Mouse (Mus musculus) limb, embryonic 12.5 days (tissue): ENCODE results near the gene E2f6. TPM values are rescaled to one million over a fixed set of nuclear protein-coding genes. Genes with fewer than 3 reads are reported as not detected.

Experiments
- ATAC-seq: fragments of 200-750 bp; cut with Nextera tagmentation; 2 replicates; pipeline ENCODE4 v1.8.0; 2017; ENCODE audit warnings: low read depth, moderate TSS enrichment; ENCODE audit not compliant: insufficient number of reproducible peaks, insufficient read depth, low FRiP score, low TSS enrichment
- H3K27ac ChIP-seq: fragments of 300-500 bp; sonication (generic); 2 replicates; pipeline ENCODE4 v1.5.1; 2016; ENCODE audit warnings: mild to moderate bottlenecking, moderate library complexity
- H3K27me3 ChIP-seq: fragments of 300-500 bp; sonication (generic); 2 replicates; pipeline ENCODE4 v1.6.1; 2016; ENCODE audit warnings: mild to moderate bottlenecking, moderate library complexity
- H3K36me3 ChIP-seq: fragments of 300-500 bp; sonication (generic); 2 replicates; pipeline ENCODE4 v1.6.1; 2016; ENCODE audit warnings: mild to moderate bottlenecking, moderate library complexity
- H3K4me1 ChIP-seq: fragments of 300-500 bp; sonication (generic); replicated peaks from 2 replicates; pipeline ENCODE4 v1.6.1; 2016
- H3K4me2 ChIP-seq: fragments of 300-500 bp; sonication (generic); 2 replicates; pipeline ENCODE4 v1.6.1; 2016; ENCODE audit warnings: mild to moderate bottlenecking, moderate library complexity
- H3K4me3 ChIP-seq: fragments of 300-500 bp; sonication (generic); replicated peaks from 2 replicates; pipeline ENCODE4 v1.5.1; 2016; ENCODE audit warnings: mild to moderate bottlenecking
- H3K9ac ChIP-seq: fragments of 300-500 bp; sonication (generic); replicated peaks from 2 replicates; pipeline ENCODE4 v1.6.1; 2016; ENCODE audit warnings: mild to moderate bottlenecking, moderate library complexity
- H3K9me3 ChIP-seq: fragments of 300-500 bp; sonication (generic); 2 replicates; pipeline ENCODE4 v1.6.1; 2016; ENCODE audit warnings: mild to moderate bottlenecking, moderate library complexity
- WGBS: fragments of 180-500 bp; shearing (Covaris S2); methylation state at CpG from one replicate; pipeline ENCODE4 v1.1.7; 2016; 5-methylcytosine and 5-hydroxymethylcytosine counted together
- polyA plus RNA-seq: library from polyadenylated mRNA; unstranded; fragments of >200 nt; fragmentation: Nextera tagmentation; extraction: Ambion mirVana; gene quantifications from 2 replicates; pipeline ENCODE4 v1.2.1, GENCODE M21; 2016

E2f6 gene
- polyA plus RNA-seq, 1 experiment from 2014 or later = 75.8 TPM

DNA sequence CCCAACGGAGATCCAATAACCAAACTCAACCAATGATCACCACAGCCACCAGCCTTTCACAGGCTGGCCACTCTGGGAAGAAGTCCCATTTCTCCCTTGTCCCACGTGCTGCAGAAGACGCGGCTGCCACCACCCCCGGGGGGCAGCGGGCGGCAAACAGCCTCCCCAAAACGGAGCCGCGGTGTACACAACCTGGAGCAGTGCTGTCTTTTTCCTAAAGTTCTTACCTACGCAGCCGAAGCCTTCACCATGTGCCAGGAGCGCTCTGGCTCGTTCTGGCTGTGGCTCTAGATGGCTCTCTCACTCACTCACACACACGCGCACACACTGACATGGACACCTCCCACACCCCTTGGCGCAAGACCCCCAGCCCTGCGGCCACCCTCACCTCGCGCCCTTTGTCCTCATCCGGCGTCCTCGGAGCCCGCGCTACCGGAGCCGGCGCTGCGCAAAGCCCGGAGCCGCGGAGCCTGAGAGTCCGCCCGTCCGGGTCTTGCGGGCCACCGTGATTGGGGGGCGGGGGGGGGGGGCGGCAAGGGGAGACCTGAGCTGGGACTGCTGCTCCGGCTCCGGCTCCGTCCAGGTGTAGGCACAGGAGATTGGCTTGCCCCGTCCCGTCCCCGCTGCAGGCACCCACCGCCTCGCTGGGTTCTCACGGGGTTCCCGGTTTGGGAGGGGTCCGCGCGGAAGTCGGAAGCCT is 10.4 kb upstream of the E2f6 start, which contains the start of gene Greb1:
Gene Greb1 (minus strand): TSS at position 628 of the 700 bp plus-strand sequence.
- peak; percentile 78 for ATAC-seq
- Histone ChIP-seq H3K4me3 (peak within 1 kb of the TSS; percentile 59), H3K4me1 (peaks cover 26% of the 10 kb centered on the region), H3K9me3 (no peaks in the 10 kb centered on the region), H3K27ac (peak within 1 kb of the TSS; percentile 56; the same call in 1 of the 2 replicates), H3K36me3 (no peaks in the 10 kb centered on the region), H3K9ac (peak within 1 kb of the TSS; percentile 67), H3K27me3 (peaks cover 17% of the 10 kb centered on the region; the same call in 1 of the 2 replicates), H3K4me2 (peak within 1 kb of the TSS; percentile 91)
- whole genome bisulfite sequencing = under 1% methylated on average over 52 of the region's 53 CpGs

DNA sequence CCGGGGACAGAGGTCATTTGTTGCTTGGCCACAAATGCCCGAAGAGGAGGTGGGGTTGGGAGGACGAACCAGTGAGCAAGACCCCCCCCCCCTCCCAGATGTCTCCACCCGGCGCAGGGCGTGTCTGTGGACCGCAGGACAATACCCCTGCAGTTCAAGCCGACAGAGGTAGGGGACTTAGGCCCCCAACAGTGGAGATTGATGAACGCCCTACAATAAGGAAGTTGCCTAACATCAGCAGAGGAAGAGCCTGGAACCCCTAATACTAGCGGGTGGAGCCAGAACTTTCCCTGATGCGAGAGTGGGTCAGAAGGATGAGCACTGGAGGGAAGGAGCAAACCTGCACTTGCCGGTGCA is 9.8 kb upstream of the E2f6 start:
- no peak overlapping the region; the same call in 1 of the 2 replicates for H3K27ac ChIP-seq
- 1% methylated on average over 12 of the region's 12 CpGs for WGBS
- peaks cover 19% of the 10 kb centered on the region; the same call in 1 of the 2 replicates for H3K27me3 ChIP-seq
- peak overlapping the region; percentile 91 for H3K4me2 ChIP-seq
- peak overlapping the region; percentile 59 for H3K4me3 ChIP-seq
- H3K36me3 ChIP-seq = no peaks in the 10 kb centered on the region
- no peak for ATAC-seq
- peaks cover 26% of the 10 kb centered on the region for H3K4me1 ChIP-seq
- H3K9ac ChIP-seq = peak overlapping the region; percentile 67
- H3K9me3 ChIP-seq = no peaks in the 10 kb centered on the region

DNA sequence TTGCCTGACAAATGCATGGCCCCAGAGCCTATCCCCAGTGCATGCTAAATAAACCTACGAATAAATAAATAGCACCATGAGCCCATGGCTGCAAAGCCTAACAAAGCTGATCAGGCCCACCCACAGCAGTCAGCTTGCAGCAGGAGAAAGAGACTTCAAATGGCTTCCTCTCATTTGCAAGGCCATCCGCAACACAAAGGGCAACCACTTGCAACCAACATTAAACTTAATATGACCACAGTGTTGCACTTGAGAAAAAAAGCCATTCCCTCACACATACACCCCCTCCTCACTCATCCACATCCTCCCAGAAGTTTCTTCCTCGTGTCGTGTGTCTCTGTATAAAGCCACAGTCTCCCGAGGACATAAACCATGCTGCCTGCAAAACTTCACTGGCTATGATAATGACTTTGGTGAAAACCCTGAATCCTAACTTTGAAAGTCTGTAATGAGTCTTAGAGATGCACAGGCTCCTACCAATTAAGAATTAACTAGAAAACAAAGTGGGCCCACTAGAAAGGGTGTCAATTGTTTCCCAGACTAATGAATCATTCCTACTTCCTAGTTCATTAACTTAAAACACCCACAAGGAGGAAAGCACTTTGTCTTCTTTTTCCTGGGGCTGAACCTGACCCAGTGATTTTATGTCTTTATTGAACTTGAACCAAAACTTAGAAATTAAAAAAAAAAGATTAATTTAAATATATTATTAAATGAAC is 7.4 kb upstream of the E2f6 start:
- Histone ChIP-seq H3K4me2 (no peak overlapping the region), H3K27me3 (peaks cover 39% of the 10 kb centered on the region), H3K27ac (no peak overlapping the region), H3K4me3 (no peak overlapping the region), H3K9me3 (no peaks in the 10 kb centered on the region), H3K4me1 (peaks cover 26% of the 10 kb centered on the region), H3K9ac (no peak overlapping the region), H3K36me3 (no peaks in the 10 kb centered on the region)
- ATAC-seq = no peak
- WGBS = 13% methylated on average over 5 of the region's 5 CpGs

DNA sequence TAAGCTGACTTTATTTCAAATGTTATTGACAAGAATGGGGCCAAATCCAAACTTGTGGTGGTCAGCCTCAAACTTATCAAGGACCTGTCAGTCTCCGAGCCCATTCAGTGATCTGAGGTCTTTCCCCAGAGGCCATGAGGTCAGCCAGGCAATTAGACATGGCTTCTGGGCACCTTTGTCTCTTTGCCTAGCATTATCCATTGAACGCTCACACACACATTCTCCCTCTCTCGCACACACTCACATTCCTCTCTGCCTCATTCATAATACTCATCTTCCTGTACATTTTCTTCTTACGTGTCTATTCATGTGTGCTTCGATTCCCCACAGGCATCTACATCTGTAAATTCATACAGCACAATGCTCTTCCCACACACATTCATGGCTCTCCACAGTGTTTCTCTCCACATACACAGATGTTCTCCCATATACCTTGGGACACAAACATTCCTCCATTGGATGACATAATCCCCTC is 6.8 kb upstream of the E2f6 start:
- no peaks in the 10 kb centered on the region for H3K36me3 ChIP-seq
- no peaks in the 10 kb centered on the region for H3K9me3 ChIP-seq
- 48% methylated on average over 5 of the region's 5 CpGs for WGBS
- ATAC-seq = no peak
- peaks cover 20% of the 10 kb centered on the region for H3K4me1 ChIP-seq
- no peak overlapping the region for H3K4me2 ChIP-seq
- H3K4me3 ChIP-seq = no peak overlapping the region
- H3K9ac ChIP-seq = no peak overlapping the region
- H3K27ac ChIP-seq = no peak overlapping the region
- H3K27me3 ChIP-seq = peaks cover 45% of the 10 kb centered on the region

DNA sequence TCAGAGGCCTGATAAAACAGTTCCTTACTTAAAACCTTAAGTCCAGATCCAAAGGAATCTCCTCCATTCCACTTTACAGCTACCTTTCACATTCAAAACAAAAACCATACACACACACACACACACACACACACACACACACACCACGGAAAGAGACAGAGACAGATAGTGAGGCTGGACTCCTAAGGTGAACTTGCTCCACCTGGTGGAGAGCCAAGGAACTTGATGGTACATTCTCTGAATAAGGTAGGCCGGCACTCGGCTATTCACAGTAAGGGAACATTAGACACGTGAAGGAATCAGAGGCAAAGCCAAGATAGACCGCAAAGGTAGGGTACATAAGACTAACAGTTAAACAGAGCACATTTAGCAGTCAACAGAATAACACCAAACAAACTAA is 5.3 kb upstream of the E2f6 start:
- H3K4me3 ChIP-seq = no peak overlapping the region
- peaks cover 6% of the 10 kb centered on the region; the same call in 1 of the 2 replicates for H3K4me1 ChIP-seq
- H3K4me2 ChIP-seq = no peak overlapping the region
- no peaks in the 10 kb centered on the region for H3K36me3 ChIP-seq
- ATAC-seq = 0 out of 2 replicates have a peak, but pooled peaks have one; percentile 34
- H3K27ac ChIP-seq = no peak overlapping the region
- H3K9ac ChIP-seq = no peak overlapping the region
- peaks cover 52% of the 10 kb centered on the region for H3K27me3 ChIP-seq
- 7% methylated on average over 5 of the region's 5 CpGs for WGBS
- H3K9me3 ChIP-seq = no peaks in the 10 kb centered on the region

DNA sequence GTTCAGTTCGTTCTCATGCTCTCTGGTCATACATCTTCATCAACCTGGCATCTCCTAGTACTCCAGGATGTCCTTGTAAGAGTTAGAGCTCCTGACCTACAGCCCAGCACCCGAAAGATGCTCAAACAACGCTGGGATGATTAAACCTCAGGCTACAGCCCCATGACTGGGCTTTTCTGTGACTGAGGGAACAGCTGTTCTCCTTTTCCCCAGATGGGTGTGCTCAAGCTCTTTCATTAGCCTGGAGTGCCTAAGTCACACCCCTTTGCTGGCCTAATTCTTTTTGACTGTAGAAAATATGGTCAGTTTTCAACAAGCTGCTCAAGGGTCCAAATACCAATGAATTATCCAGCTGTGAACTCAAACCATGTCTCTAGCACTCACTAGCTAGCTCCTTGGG is 2.7 kb upstream of the E2f6 start:
- no peak for ATAC-seq
- H3K27ac ChIP-seq = no peak overlapping the region
- peaks cover 18% of the 10 kb centered on the region for H3K4me1 ChIP-seq
- H3K9ac ChIP-seq = no peak overlapping the region
- WGBS = 44% methylated on average over 3 of the region's 3 CpGs
- H3K36me3 ChIP-seq = no peaks in the 10 kb centered on the region
- H3K4me2 ChIP-seq = no peak overlapping the region
- H3K9me3 ChIP-seq = no peaks in the 10 kb centered on the region
- H3K27me3 ChIP-seq = peaks cover 35% of the 10 kb centered on the region
- H3K4me3 ChIP-seq = no peak overlapping the region

DNA sequence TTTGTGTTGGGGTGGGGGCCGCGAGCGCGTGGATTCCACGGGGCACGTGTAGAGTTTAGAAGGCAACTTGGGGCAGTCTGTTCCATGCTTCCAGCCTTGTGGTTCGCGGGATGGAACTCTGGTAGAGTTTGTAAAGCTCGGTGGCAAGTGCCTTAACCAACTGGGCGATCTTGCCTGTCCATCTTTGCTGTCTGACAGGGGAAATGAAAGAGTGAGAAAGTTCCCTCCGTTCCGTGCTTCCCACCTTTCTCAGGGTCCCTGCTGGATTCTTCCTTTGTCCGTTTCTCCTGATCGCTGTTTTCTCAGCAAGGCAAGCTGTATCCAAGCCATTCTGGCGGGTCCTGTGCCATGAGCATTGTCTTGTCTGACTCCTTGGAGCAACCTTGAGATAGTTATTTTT is 714 bp downstream of the E2f6 start:
- Histone ChIP-seq H3K27me3 (peaks cover 29% of the 10 kb centered on the region), H3K9ac (peak overlapping the region; percentile 93), H3K4me3 (peak overlapping the region; percentile 80), H3K27ac (peak overlapping the region; percentile 76; the same call in 1 of the 2 replicates), H3K4me1 (peaks cover 17% of the 10 kb centered on the region), H3K4me2 (peak overlapping the region; percentile 77), H3K36me3 (peaks cover 24% of the 10 kb centered on the region), H3K9me3 (no peaks in the 10 kb centered on the region)
- 4% methylated on average over 15 of the region's 15 CpGs for WGBS
- ATAC-seq = no peak

DNA sequence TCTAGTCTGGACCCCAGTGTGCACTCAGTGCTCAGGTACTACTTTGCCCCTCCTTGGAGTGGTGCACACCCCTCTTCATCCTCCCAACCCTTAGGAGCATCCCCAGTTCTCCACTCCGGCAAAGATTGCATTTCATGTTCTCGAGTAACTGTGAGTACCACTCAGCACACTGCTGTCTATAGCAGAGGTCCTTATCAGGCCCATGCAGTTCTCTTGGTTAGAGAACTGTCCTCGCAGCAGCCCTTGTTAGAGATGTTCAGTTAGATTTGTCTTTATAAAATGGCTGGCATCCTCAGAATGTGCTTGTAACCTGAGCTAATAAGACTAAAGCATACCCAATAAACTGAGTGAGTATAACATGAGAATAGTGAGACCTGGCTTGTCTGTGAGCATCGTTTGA is 6.4 kb downstream of the E2f6 start:
- Histone ChIP-seq H3K9ac (no peak overlapping the region), H3K4me2 (no peak overlapping the region), H3K27me3 (no peaks in the 10 kb centered on the region), H3K27ac (no peak overlapping the region), H3K9me3 (no peaks in the 10 kb centered on the region), H3K4me3 (no peak overlapping the region), H3K36me3 (peaks cover 78% of the 10 kb centered on the region), H3K4me1 (peaks cover 10% of the 10 kb centered on the region)
- 83% methylated on average over 4 of the region's 4 CpGs for WGBS
- ATAC-seq = no peak

DNA sequence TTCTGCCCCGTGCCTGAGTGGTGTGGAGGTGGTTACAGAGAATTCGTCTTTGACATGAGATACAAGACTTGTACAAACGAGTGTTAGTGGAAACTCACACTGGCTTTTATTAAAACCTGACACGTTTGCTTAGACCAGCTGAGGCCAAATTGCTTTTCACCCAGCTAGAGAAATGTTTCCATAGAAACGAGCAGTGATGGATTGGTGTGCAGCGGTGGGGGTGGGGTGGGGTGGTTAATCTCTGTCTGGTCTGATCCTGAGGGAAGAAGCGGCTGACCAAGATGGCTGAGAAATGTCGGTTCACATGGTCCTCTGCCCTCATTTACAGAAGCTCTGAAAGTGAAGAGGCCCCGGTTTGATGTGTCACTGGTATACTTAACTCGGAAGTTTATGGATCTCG is 7.8 kb downstream of the E2f6 start:
- Histone ChIP-seq H3K36me3 (peaks cover 91% of the 10 kb centered on the region), H3K4me1 (no peaks in the 10 kb centered on the region), H3K4me3 (no peak overlapping the region), H3K4me2 (no peak overlapping the region), H3K9me3 (no peaks in the 10 kb centered on the region), H3K27me3 (no peaks in the 10 kb centered on the region), H3K27ac (no peak overlapping the region), H3K9ac (no peak overlapping the region)
- WGBS = 33% methylated on average over 11 of the region's 11 CpGs
- no peak for ATAC-seq

DNA sequence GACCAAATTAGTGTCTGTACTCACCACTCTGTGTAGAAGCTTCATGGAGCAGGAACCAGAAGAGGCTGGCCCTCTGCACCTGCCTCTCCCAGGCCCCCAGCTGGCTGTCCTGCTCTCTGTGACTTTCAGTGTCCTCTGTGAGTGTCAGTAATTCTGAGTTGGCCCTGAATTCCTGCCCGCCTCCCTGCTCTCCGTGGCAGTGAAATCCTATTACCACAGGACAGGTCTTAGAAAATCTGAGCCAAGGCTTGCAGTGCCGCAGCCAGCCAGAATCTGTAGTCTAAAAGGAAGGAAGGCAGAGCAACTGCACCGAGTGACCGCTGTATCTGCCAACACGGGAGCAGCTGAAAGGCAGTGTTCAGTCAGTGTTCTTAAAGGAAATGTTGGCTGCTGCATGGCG is 10.0 kb downstream of the E2f6 start:
- WGBS = 92% methylated on average over 7 of the region's 7 CpGs

DNA sequence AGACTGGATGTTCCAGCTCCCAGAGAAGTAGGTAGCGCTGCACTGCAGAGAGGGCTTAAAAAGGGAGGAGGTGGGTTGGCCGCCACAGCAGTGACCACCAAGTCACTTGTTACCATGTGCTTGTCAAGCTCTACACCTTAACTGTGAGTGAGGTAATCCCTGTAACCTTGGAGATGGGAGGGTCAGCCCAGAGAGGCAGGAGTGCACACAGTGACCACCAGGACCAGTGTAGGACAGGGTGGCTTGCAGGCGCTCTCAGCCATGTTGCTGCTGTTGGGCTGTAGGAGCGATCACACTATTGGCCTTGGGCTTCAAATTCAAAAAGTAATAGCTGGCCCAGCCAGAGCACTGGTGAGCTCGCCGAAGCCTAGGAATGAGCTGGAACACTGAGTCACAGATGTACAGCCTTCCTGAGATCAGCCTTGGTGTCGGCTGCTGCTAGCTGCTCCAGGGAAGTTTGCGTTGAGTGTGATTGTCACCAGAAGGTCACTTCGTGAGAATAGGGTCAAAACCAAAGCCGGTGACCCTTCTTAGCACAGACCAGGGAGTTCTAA is 11.5 kb downstream of the E2f6 start:
- peaks cover 94% of the 10 kb centered on the region for H3K36me3 ChIP-seq

More for the DNA sequence above, 10.0 kb downstream of the E2f6 start:
- Histone ChIP-seq H3K9ac (no peak overlapping the region), H3K4me3 (no peak overlapping the region), H3K27ac (no peak overlapping the region), H3K27me3 (no peaks in the 10 kb centered on the region), H3K36me3 (peaks cover 95% of the 10 kb centered on the region), H3K4me1 (no peaks in the 10 kb centered on the region), H3K9me3 (no peaks in the 10 kb centered on the region), H3K4me2 (no peak overlapping the region)
- ATAC-seq = no peak

More for the DNA sequence above, 11.5 kb downstream of the E2f6 start:
- no peaks in the 10 kb centered on the region for H3K4me1 ChIP-seq
- WGBS = 97% methylated on average over 10 of the region's 10 CpGs
- no peak overlapping the region for H3K4me2 ChIP-seq
- H3K9ac ChIP-seq = no peak overlapping the region
- no peak overlapping the region for H3K4me3 ChIP-seq
- no peak for ATAC-seq
- H3K9me3 ChIP-seq = no peaks in the 10 kb centered on the region
- H3K27ac ChIP-seq = no peak overlapping the region
- no peaks in the 10 kb centered on the region for H3K27me3 ChIP-seq
